Mouse (Mus musculus) thymus, postnatal 14 days (tissue): ENCODE data around the gene Prdm16.

Source experiments
- DNase-seq: peaks from one replicate; pipeline ENCODE4 v3.0.0; 2021

Gene Prdm16

GRCm38 (mm10) chr4:154313622-154313967, 323.1 kb downstream of the Prdm16 start:
- no peak for DNase-seq

- DNase-seq, result no peak
These were observed 323.6 kb downstream of the Prdm16 start for GRCm38 (mm10) chr4:154312935-154313621.

- no peak for DNase-seq
These were observed 324.4 kb downstream of the Prdm16 start for GRCm38 (mm10) chr4:154312143-154312812.

- DNase-seq, result no peak
These were observed 326.0 kb downstream of the Prdm16 start for GRCm38 (mm10) chr4:154310576-154311262.

- no peak for DNase-seq
These were observed 327.5 kb downstream of the Prdm16 start for GRCm38 (mm10) chr4:154309131-154309530.

- peak; percentile 32 for DNase-seq
These were observed 335.2 kb downstream of the Prdm16 start, which contains the start of gene Arhgef16 for GRCm38 (mm10) chr4:154301466-154301881. TSS of gene Arhgef16 (minus strand) at chr4:154301676.

- DNase-seq, result peak; percentile 12
These were observed 337.0 kb downstream of the Prdm16 start for GRCm38 (mm10) chr4:154299541-154300271.

GRCm38 (mm10) chr4:154297761-154298160, 338.9 kb downstream of the Prdm16 start:
- no peak for DNase-seq

GRCm38 (mm10) chr4:154294262-154294731, 342.4 kb downstream of the Prdm16 start:
- DNase-seq, result no peak

- no peak for DNase-seq
These were observed 342.9 kb downstream of the Prdm16 start for GRCm38 (mm10) chr4:154293735-154294201.

GRCm38 (mm10) chr4:154283671-154284070, 353.0 kb downstream of the Prdm16 start:
- DNase-seq, result no peak

GRCm38 (mm10) chr4:154279481-154279880, 357.2 kb downstream of the Prdm16 start:
- DNase-seq, result no peak

GRCm38 (mm10) chr4:154273000-154273399, 363.7 kb downstream of the Prdm16 start:
- peak; percentile 46 for DNase-seq

- DNase-seq, result no peak
These were observed 367.2 kb downstream of the Prdm16 start for GRCm38 (mm10) chr4:154269520-154269919.

- no peak for DNase-seq
These were observed 369.2 kb downstream of the Prdm16 start for GRCm38 (mm10) chr4:154267511-154267910.
